Mouse (Mus musculus) C2C12 (cell line): ENCODE measurements around the gene Edf1.

Experiments
- CEBPB ChIP-seq: IDR thresholded peaks from one replicate; pipeline ENCODE4 v1.6.1; 2011; ENCODE audit warnings: low read depth, mild to moderate bottlenecking, control low read depth, moderate library complexity
- CTCF ChIP-seq: IDR thresholded peaks from one replicate; pipeline ENCODE4 v1.5.1; 2011; ENCODE audit not compliant: control insufficient read depth, insufficient read depth, insufficient read length
- FOSL1 ChIP-seq: IDR thresholded peaks from one replicate; pipeline ENCODE4 v1.8.0; 2011; ENCODE audit warnings: mild to moderate bottlenecking, low read length; ENCODE audit not compliant: poor library complexity, insufficient read depth, severe bottlenecking
- MAX ChIP-seq: IDR thresholded peaks from one replicate; pipeline ENCODE4 v1.6.1; 2011; ENCODE audit warnings: mild to moderate bottlenecking, control low read depth
- MYOD1 ChIP-seq: IDR thresholded peaks from one replicate; pipeline ENCODE4 v1.6.1; 2011; ENCODE audit warnings: low read depth; ENCODE audit not compliant: control insufficient read depth, insufficient read length
- MYOG ChIP-seq: IDR thresholded peaks from one replicate; pipeline ENCODE4 v1.6.1; 2011; ENCODE audit not compliant: control insufficient read depth, insufficient read length; ENCODE audit errors: extremely low read depth
- USF1 ChIP-seq: IDR thresholded peaks from one replicate; pipeline ENCODE4 v1.6.1; 2011; ENCODE audit warnings: low read depth, mild to moderate bottlenecking, control low read depth, moderate library complexity

DNA sequence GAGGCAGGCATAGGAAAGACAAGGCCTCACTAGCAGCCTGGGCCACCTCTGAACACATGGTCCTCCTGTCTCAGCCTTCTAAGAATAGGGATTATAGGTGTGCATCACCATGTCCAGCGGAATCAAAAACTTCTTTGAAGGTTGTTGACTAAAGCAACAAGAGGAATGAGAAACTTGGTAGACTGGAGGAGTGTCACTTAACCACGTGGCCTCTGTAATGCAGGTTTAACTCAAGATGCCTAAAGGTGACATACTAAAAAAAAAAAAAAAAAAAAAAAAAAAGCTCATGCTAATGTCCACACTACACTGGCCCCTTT lies 22.8 kb upstream of the Edf1 start:
- TF ChIP-seq CTCF (no peak), USF1 (no peak), MAX (no peak), MYOD1 (no peak), MYOG (no peak), CEBPB (no peak), FOSL1 (no peak)
